Mouse (Mus musculus) neural tube, embryonic 12.5 days (tissue): ENCODE data around the gene Btd. TPM values are rescaled to one million over a fixed set of nuclear protein-coding genes. Genes with fewer than 3 reads are reported as not detected.

Source experiments
- ATAC-seq: fragments of 200-750 bp; cut with Nextera tagmentation; 2 replicates; pipeline ENCODE4 v1.8.0; 2017; ENCODE audit warnings: low read depth, mild to moderate bottlenecking, moderate TSS enrichment, moderate library complexity; ENCODE audit not compliant: low FRiP score
- H3K27ac ChIP-seq: fragments of 300-500 bp; sonication (generic); 2 replicates; pipeline ENCODE4 v1.5.1; 2016
- H3K27me3 ChIP-seq: fragments of 300-500 bp; sonication (generic); replicated peaks from 2 replicates; pipeline ENCODE4 v1.6.1; 2016; ENCODE audit warnings: mild to moderate bottlenecking
- H3K36me3 ChIP-seq: fragments of 300-500 bp; sonication (generic); 2 replicates; pipeline ENCODE4 v1.6.1; 2016; ENCODE audit warnings: mild to moderate bottlenecking
- H3K4me1 ChIP-seq: fragments of 300-500 bp; sonication (generic); 2 replicates; pipeline ENCODE4 v1.6.1; 2016
- H3K4me2 ChIP-seq: fragments of 300-500 bp; sonication (generic); replicated peaks from 2 replicates; pipeline ENCODE4 v1.6.1; 2016; ENCODE audit warnings: mild to moderate bottlenecking
- H3K4me3 ChIP-seq: fragments of 300-500 bp; sonication (generic); 2 replicates; pipeline ENCODE4 v1.5.1; 2016
- H3K9ac ChIP-seq: fragments of 300-500 bp; sonication (generic); 2 replicates; pipeline ENCODE4 v1.6.1; 2016; ENCODE audit warnings: mild to moderate bottlenecking
- H3K9me3 ChIP-seq: fragments of 300-500 bp; sonication (generic); 2 replicates; pipeline ENCODE4 v1.6.1; 2016; ENCODE audit warnings: mild to moderate bottlenecking
- WGBS: fragments of 180-500 bp; shearing (Covaris S2); methylation state at CpG from one replicate; pipeline ENCODE4 v1.1.7; 2016; 5-methylcytosine and 5-hydroxymethylcytosine counted together
- polyA plus RNA-seq: library from polyadenylated mRNA; unstranded; fragments of >200 nt; fragmentation: Nextera tagmentation; extraction: Ambion mirVana; gene quantifications from 2 replicates; pipeline ENCODE4 v1.2.1, GENCODE M21; 2016

Gene Btd
- polyA plus RNA-seq, 1 experiment from 2014 or later: 16.0 TPM

DNA sequence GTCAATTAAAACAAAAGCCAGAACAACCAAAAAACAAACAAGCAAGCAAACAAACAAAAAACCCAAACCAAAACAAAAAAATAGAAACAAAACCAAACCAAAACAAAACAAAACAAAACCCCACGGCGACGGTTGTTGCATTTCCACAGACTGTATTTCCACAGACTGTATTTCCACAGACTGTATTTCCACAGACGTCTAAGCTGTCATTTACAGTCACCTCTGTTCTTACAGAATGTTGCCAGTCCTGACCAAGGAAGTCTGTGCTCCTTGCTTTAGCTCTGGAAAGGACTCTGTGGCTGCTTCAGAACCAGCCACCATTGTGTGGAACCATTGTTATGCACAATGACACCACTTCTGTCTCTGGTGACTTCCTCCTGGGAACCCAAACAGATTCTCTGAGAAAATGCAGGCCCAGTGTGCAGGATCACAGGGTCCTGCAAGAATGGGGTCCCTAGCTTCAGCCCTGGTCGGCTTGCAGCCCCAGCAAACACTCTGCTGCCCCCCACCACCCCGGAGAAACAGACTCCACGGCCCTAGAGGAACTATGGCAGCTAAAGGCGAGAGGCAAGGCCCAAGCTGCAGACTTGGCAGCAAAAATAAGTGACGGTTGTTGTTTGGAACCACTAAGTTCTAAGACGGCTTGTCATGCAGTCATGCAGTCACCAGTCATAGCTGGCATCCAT, 30.9 kb downstream of the Btd start:
- H3K36me3 ChIP-seq: no peaks in the 10 kb centered on the region
- no peak overlapping the region for H3K4me3 ChIP-seq
- H3K4me2 ChIP-seq: no peak overlapping the region
- H3K4me1 ChIP-seq: peaks cover 18% of the 10 kb centered on the region
- WGBS: 56% methylated on average over 10 of the region's 10 CpGs
- no peaks in the 10 kb centered on the region; the same call in 1 of the 2 replicates for H3K9me3 ChIP-seq
- ATAC-seq: no peak
- H3K9ac ChIP-seq: no peak overlapping the region
- no peaks in the 10 kb centered on the region for H3K27me3 ChIP-seq
- no peak overlapping the region for H3K27ac ChIP-seq

DNA sequence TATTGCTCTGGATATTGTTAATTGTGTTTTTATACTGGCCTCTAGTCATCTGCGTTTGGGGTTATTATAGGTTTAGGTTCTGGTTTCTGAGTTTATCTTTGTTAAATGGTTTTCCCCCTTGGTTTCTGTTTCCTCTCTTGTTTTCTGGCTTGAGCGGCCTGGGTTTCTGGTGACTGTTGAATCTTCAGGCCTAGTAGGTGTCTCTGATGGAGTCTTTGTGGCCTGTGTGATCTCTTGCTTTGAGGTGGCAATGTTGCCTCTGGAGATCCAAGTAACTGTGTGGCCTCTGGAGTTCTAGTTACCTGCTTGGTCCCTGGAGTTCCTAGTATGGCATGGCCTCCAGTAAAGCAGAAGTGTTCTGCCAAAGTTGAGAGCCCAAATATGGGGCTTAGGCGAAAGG, 39.8 kb downstream of the Btd start:
- Histone ChIP-seq H3K27me3 (no peaks in the 10 kb centered on the region), H3K9ac (no peak overlapping the region), H3K4me1 (no peaks in the 10 kb centered on the region), H3K36me3 (no peaks in the 10 kb centered on the region), H3K9me3 (no peaks in the 10 kb centered on the region), H3K4me3 (no peak overlapping the region), H3K4me2 (no peak overlapping the region), H3K27ac (no peak overlapping the region)
- 93% methylated on average over 3 of the region's 3 CpGs for WGBS
- ATAC-seq: no peak

DNA sequence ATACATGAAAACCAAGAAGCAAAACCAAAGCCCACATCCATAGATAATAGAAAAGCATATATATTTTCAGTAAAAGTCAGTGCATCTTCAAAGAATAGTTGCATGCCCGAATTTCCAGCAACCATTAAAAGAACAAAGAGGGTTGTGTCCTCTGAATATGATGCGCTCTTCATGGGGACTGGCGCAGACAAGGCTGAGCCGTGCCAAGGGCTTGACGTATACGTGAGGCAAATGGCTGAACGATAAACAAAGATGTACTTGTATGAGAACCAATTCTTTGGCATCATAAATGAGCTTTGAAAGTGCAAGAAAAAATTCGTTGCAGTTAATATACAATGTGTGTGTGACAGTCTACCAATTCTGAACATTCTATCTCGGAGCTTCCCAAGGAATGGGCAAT, 40.5 kb downstream of the Btd start:
- ATAC-seq: no peak
- 84% methylated on average over 9 of the region's 9 CpGs for WGBS
- H3K27me3 ChIP-seq: no peaks in the 10 kb centered on the region
- H3K27ac ChIP-seq: no peak overlapping the region
- no peaks in the 10 kb centered on the region for H3K4me1 ChIP-seq
- no peak overlapping the region for H3K9ac ChIP-seq
- H3K4me2 ChIP-seq: no peak overlapping the region
- no peaks in the 10 kb centered on the region for H3K36me3 ChIP-seq
- no peaks in the 10 kb centered on the region for H3K9me3 ChIP-seq
- H3K4me3 ChIP-seq: no peak overlapping the region

DNA sequence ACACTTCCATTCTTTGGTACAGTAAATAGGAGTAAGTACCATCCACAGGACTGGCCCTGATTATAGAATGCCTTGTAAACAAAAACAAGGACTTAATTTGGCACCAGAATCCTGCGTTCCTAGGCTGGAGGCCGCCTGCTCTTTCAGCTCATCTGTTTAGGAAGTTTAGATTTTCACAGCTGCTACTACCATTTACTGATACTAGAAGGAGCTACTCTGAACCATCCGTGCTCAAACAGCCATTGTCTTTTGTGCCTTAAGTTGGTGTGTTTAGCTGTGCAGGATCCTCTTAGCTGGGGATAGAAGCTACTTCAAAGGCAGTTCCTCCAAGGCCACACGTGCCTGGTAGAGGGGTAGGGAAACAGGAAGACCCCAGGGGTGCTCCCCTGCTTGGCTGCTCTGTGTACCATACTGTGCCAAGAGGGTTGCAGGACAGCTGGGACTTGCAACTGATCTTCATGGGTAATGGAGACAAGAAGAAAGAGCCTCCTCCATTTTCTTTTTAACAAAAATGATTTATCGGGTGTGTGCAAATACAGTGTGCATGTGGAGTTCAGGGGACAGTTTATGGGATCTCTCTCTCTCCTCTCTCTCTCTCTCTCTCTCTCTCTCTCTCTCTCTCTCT, 41.2 kb downstream of the Btd start:
- H3K9ac ChIP-seq: no peak overlapping the region
- 55% methylated on average over 5 of the region's 5 CpGs for WGBS
- H3K4me1 ChIP-seq: no peaks in the 10 kb centered on the region
- H3K27ac ChIP-seq: no peak overlapping the region
- H3K36me3 ChIP-seq: no peaks in the 10 kb centered on the region
- no peak overlapping the region for H3K4me3 ChIP-seq
- H3K9me3 ChIP-seq: no peaks in the 10 kb centered on the region
- H3K27me3 ChIP-seq: no peaks in the 10 kb centered on the region
- ATAC-seq: no peak
- no peak overlapping the region for H3K4me2 ChIP-seq

DNA sequence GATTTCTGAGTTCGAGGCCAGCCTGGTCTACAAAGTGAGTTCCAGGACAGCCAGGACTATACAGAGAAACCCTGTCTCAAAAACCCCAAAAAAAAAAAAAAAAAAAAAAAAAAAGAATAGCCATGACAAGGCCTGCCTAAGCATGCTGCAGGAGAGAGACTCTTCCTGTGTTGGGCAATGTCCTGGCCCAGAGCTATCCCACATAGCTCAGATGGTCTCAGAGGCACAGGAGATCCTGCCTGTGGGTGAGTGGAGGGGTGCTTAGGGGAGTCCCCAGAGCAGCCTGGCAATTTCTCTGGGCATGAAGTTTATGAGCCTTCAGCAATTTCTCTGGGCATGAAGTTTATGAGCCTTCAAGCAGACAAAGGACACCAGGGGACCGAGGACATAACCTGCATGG, 42.8 kb downstream of the Btd start:
- Histone ChIP-seq H3K9ac (no peak overlapping the region), H3K4me3 (no peak overlapping the region), H3K4me2 (no peak overlapping the region), H3K27ac (no peak overlapping the region), H3K27me3 (no peaks in the 10 kb centered on the region), H3K4me1 (no peaks in the 10 kb centered on the region), H3K9me3 (no peaks in the 10 kb centered on the region), H3K36me3 (no peaks in the 10 kb centered on the region)
- ATAC-seq: no peak
- 76% methylated on average over 2 of the region's 2 CpGs for WGBS

DNA sequence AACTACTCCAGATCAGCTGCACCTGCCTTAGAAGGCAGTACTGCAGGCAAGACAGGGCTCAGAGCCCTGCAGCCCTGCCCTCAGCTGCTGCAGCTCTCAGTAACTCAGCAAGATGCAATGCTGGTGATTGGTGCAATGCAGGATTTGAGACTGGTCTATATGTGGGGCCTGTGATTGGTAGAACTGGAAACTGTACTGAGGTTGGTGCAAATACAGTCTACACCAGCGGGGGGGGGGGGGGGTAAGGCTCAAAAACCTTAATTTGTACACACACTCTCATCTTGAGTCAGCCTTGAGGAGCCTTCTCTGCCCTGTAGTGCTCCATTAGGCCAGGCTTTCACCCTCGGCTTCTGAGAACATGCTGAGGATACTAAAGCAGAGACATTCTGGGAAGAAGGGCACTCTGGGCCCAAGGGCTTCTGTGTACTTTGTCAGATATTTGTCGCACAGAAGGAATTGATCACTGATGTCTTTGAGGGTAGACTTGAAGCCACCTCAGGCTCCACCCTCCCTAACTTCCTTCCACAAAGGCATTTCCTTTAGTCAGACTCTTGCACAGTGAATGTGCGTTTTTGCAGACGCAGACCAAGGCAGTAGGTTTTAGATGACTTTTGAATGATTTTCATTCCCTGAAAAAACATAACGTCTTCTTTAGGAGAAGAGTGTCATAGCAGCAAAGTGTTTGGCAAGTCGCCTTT, 43.7 kb downstream of the Btd start:
- ATAC-seq: no peak
- no peaks in the 10 kb centered on the region for H3K4me1 ChIP-seq
- H3K9me3 ChIP-seq: no peaks in the 10 kb centered on the region
- H3K9ac ChIP-seq: no peak overlapping the region
- WGBS: 77% methylated on average over 7 of the region's 7 CpGs
- H3K4me3 ChIP-seq: no peak overlapping the region
- H3K27me3 ChIP-seq: no peaks in the 10 kb centered on the region
- no peak overlapping the region for H3K4me2 ChIP-seq
- no peaks in the 10 kb centered on the region for H3K36me3 ChIP-seq
- H3K27ac ChIP-seq: no peak overlapping the region

DNA sequence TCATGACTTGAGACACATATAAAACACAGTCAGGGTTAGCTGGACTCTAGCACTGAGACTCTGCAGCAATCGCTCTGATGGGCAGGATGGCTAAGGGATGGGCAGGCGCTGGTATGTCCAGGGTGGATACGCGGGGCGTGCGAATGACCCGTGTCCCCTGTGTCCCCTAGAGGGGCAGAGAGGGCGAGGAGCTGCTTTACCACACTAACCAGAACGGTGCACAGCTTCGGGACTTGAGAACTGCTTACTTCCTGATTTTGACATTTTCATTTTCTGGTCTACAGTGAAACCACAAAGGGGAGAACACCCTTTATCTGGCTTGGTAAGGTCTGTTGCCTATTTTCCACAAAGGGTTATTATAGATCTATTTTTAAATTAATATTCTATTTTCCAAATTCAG, 44.9 kb downstream of the Btd start:
- Histone ChIP-seq H3K4me3 (no peak overlapping the region), H3K27ac (no peak overlapping the region), H3K9me3 (no peaks in the 10 kb centered on the region), H3K4me2 (no peak overlapping the region), H3K4me1 (no peaks in the 10 kb centered on the region), H3K9ac (no peak overlapping the region), H3K27me3 (no peaks in the 10 kb centered on the region), H3K36me3 (no peaks in the 10 kb centered on the region)
- ATAC-seq: no peak
- WGBS: 90% methylated on average over 10 of the region's 10 CpGs

DNA sequence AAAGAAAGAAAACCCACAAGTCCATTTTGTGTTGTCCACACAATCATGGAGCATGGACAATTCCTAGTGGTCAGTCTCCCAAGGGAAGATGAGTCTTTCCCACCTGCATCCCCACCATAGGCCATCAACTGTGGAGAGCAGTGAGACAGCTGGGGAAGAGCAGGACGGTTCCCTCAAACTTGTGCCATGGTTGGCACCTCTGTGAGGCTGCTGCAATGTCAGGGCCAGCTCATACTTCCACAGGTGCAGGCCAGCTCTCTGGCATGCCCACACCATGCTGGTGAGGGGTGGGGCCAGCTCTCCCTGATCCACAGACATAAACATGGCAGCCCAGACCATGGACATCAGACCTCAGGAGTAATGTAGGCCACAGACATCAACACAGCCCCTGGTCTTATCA, 45.4 kb downstream of the Btd start:
- no peak overlapping the region for H3K9ac ChIP-seq
- no peak overlapping the region for H3K27ac ChIP-seq
- no peaks in the 10 kb centered on the region for H3K36me3 ChIP-seq
- H3K4me1 ChIP-seq: no peaks in the 10 kb centered on the region
- no peak overlapping the region for H3K4me2 ChIP-seq
- no peaks in the 10 kb centered on the region for H3K27me3 ChIP-seq
- H3K9me3 ChIP-seq: no peaks in the 10 kb centered on the region
- H3K4me3 ChIP-seq: no peak overlapping the region
- WGBS: 88% methylated on average over 1 of the region's 1 CpGs
- ATAC-seq: no peak

DNA sequence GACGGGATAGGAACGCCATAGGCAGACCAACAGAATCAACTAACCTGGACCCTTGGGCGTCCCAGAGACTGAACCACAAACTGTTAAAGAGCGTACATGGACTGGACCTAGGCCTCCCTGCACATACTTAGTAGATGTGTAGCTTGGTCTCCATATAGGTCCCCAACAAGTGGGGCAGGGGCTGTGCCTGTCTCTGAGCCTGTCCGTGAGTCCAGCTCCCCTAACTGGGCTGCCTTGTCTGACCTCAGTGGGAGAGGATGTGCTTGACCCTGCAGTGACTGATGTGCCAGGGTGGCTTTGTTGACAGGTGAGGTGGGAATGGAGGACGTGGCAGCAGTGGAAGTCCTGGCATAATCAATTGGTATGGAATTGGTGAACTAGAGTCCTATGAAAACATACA, 51.7 kb downstream of the Btd start:
- Histone ChIP-seq H3K4me3 (no peak overlapping the region), H3K27me3 (no peaks in the 10 kb centered on the region), H3K9ac (no peak overlapping the region), H3K4me2 (no peak overlapping the region), H3K36me3 (peaks cover 7% of the 10 kb centered on the region), H3K4me1 (no peaks in the 10 kb centered on the region), H3K9me3 (no peaks in the 10 kb centered on the region), H3K27ac (no peak overlapping the region)
- no peak for ATAC-seq
- WGBS: 86% methylated on average over 6 of the region's 6 CpGs

DNA sequence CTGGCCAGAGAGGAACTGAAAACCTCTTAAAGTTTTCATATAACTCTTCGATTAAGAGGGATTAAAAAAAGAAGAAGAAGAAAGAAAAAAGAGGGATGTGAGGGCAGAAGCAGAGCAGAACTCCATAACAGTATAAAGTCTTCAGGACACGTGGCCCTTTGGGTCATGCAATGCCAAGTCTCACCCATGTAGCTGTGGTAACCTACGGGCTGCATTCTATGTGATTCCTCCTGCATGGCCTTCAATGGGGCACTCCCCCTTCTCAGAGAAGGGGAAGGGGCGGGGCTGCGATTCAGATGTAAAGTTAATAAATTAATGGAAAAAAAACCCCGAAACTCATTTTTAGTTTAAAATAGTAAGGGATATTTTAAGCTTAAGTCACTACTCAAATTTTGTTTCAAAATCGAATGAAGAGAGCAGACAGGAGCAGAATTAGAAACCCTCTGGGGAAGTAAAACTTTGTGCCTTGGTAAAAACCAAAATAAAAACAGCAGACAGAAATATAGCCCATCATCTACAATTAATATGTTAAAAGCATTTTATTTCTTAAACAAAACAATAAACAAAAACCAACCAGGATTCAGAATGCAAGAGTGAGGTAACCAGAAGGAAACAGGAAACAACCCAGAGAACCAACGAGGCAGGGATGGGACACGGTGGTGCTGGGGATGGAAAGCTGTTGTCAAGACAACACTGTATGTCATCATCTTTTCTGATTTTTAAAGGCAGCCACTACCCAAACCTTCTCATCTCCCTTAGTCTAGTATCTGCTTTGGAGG, 55.6 kb downstream of the Btd start:
- H3K27ac ChIP-seq: no peak overlapping the region
- no peak overlapping the region for H3K9ac ChIP-seq
- peaks cover 16% of the 10 kb centered on the region for H3K36me3 ChIP-seq
- H3K9me3 ChIP-seq: no peaks in the 10 kb centered on the region
- no peak for ATAC-seq
- no peak overlapping the region for H3K4me3 ChIP-seq
- H3K27me3 ChIP-seq: no peaks in the 10 kb centered on the region
- no peaks in the 10 kb centered on the region for H3K4me1 ChIP-seq
- 90% methylated on average over 9 of the region's 9 CpGs for WGBS
- H3K4me2 ChIP-seq: no peak overlapping the region

DNA sequence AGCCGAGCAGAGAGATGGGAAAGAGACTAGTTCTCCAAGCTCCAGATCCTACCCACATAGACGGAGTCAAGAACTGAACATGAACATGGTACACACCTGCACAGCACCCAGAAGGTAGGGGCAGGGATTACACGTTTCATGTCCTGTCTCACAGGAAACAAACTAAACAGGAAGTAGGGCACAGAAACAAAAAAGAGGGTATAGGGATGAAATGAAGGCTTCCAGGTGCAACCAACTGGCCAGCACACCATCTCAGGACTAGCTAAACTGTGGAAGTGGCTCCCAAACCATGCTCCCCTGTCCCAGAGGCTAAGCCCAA, 56.1 kb downstream of the Btd start:
- no peak overlapping the region for H3K4me2 ChIP-seq
- peaks cover 21% of the 10 kb centered on the region for H3K36me3 ChIP-seq
- no peaks in the 10 kb centered on the region for H3K27me3 ChIP-seq
- H3K9ac ChIP-seq: no peak overlapping the region
- no peaks in the 10 kb centered on the region for H3K9me3 ChIP-seq
- no peak for ATAC-seq
- WGBS: 94% methylated on average over 3 of the region's 3 CpGs
- no peak overlapping the region for H3K4me3 ChIP-seq
- H3K27ac ChIP-seq: no peak overlapping the region
- H3K4me1 ChIP-seq: no peaks in the 10 kb centered on the region

DNA sequence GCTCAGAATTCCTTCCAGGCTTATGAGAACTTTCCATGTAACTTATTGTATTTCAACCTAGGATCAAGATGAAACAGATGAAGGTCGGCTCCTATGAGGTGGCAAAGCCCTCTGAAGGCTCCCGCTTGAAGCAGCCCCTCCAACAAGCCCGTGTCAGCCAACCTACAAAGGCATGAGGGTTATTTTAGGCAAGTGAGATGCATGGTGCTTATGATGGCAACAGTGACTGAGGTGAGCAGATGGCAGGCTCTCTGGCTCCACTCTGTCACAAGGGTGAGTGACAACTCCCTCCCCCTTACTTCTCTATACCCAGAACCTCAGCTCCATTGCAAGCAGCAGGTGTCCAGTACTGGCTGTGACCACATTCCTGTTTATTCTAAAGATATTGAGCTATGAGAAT, 56.5 kb downstream of the Btd start:
- H3K36me3 ChIP-seq: peaks cover 25% of the 10 kb centered on the region

More for the DNA sequence above, 56.5 kb downstream of the Btd start:
- ATAC-seq: no peak
- Histone ChIP-seq H3K4me2 (no peak overlapping the region), H3K4me1 (no peaks in the 10 kb centered on the region), H3K9ac (no peak overlapping the region), H3K27ac (no peak overlapping the region), H3K4me3 (no peak overlapping the region), H3K9me3 (no peaks in the 10 kb centered on the region), H3K27me3 (no peaks in the 10 kb centered on the region)
- 95% methylated on average over 3 of the region's 3 CpGs for WGBS
